Mouse (Mus musculus) E14TG2a.4 (cell line): Measurements from ENCODE around the gene Nf2.

Experiments
- CTCF ChIP-seq: conservative IDR thresholded peaks from 2 replicates; pipeline ENCODE4 v1.5.1; 2014; ENCODE audit warnings: low read length
- POU5F1 ChIP-seq: IDR thresholded peaks from 2 replicates; pipeline ENCODE4 v1.6.1; 2014; ENCODE audit warnings: low read length, borderline replicate concordance

DNA sequence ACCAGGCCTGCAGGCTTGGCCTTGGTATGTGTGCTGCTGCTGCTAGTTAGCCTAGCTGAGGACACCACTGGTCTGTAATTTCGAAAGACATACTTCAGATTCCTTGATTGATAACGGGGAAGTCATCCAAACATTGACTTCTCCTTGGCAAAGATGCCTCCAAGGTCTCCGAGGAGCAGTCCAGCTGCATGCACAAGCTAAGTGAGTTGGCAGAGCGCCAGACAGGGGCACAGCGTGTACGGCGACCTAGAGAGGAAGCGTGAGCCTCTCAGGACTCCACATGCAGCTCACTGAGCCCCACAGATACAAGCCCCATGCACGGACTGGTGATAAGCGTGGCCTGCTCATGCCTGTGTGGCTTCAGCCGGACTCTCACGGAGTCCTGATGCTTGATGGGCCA, 119.7 kb downstream of the Nf2 start:
- TF ChIP-seq CTCF (no peak), POU5F1 (no peak)
